Mouse (Mus musculus): ENCODE data around the gene Gm12184.
"Not testable (repeated sequence)": the region's sequence is repeated elsewhere in the genome, so short reads cannot be mapped to it uniquely, and the experiment has no call there.

Gm12184 gene

DNA sequence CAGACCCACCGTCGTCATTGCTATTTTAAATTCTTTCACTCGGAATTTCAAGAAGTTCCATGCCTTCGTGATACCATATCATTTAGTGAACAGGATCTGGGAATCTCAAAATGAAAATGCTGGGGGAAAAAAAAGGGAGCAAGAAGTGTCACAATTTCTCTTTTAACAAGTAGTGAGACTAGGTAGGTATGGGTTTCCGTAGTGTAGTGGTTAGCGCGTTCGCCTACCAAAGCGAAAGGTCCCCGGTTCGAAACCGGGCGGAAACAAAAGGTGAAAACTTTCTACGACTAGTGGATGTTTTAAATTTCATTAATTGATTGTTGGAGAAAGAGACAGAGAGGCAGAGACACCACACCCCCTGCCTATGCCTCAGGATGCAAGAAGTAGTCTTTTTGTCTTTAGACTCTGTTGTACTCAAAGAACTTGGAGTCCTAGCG lies 2.9 kb downstream of the Gm12184 start:
- DNase-seq (ENCODE audit: low spot score in 2 of 2), result no peak

DNA sequence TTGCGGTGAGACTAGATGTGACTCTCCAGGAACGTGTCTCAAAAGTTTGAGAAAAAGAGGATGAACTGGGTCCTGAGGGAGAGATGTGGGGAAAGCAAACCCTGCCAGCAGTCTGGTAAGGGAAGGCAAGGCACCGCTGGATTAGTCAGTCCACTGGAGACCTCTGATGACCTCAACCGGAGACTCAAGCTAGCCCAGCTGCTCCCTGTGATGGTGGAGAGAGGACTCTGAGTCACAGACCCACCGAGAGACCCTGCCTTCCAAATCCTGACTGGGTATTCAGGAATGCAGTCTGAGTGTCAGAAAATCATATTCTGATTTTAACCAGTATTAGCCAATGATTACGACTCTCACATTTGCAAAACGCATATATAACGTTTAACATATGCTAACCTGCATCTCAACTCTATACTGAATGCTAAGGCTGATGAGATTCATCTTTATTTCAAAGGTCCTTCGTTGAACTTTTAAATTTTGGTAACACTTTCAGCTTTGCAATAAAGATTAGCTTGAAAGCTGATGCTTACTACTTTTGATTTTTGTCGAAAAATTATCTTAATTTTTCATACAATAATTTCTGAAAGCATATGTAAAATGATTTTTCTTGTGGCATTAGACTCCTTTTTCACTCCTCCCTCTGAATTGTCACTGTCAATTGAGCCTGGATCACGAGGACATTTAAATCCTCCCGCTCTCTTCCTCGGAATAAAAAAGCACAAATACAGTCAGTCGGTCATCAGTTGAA lies 3.5 kb downstream of the Gm12184 start:
- DNase-seq (ENCODE audit: low spot score in 2 of 2), result no peak

GRCm38 (mm10) chr11:48821299-48821698 lies 5.2 kb downstream of the Gm12184 start:
- not testable (repeated sequence) for DNase-seq (ENCODE audit: low spot score in 2 of 2)

DNA sequence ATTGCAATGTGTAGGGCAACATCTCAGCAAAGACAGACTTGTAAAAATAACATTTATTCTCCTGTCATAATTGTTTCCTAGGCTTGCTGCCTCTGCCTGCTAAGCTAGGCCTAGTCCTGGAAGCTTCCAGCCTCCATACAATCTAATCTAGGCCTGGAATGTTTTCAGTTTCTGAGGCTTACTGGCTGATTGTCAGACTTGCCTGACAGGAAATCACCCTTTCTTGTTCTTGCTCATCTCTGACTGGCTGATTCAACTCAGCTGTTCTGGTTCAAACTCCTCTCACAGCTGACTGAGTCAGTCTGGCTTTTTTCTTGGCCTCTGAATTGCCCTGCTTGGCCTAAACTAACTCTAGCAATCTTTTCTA lies 6.2 kb downstream of the Gm12184 start:
- no peak for DNase-seq (ENCODE audit: low spot score in 2 of 2)

GRCm38 (mm10) chr11:48819614-48820307 lies 6.7 kb downstream of the Gm12184 start:
- no peak for DNase-seq (ENCODE audit: low spot score in 2 of 2)

DNA sequence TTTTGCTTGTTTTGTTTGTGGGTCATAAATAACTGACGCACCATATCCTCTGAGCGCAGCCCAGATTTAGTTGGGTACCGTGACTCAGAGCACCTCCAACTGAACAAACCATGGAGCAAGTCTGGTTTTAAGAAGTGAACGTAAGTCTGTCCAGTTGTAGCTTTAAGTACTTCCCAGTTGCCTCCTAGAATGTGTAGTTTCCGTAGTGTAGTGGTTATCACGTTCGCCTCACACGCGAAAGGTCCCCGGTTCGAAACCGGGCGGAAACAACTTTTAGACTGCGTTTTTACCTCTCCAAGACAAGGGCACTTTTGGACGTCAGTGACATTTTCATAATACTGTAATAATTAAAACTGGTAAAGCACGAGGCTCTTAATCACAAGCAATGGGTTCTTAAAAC lies 8.1 kb downstream of the Gm12184 start:
- DNase-seq (ENCODE audit: low spot score in 2 of 2), result peak; percentile 47 to 76

DNA sequence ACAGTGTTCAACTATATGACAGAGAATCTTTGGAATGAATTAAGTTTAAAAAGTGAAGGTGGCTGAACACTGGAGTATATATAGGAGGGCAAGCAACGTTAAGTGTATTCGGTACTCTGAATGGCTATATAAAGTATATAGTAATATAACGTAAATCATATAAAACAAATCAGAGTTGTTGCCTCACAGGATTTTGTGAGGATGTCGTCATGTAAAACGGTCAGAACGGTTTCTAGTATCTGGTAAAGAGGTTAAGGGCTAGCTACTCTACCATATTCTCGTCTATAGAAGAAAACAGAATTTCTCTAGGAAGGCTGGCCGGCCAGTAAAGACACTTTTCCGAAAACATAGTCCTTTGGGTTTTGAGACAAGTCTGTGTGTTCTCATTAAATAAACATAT lies 8.7 kb downstream of the Gm12184 start:
- DNase-seq (ENCODE audit: low spot score in 2 of 2), result no peak

DNA sequence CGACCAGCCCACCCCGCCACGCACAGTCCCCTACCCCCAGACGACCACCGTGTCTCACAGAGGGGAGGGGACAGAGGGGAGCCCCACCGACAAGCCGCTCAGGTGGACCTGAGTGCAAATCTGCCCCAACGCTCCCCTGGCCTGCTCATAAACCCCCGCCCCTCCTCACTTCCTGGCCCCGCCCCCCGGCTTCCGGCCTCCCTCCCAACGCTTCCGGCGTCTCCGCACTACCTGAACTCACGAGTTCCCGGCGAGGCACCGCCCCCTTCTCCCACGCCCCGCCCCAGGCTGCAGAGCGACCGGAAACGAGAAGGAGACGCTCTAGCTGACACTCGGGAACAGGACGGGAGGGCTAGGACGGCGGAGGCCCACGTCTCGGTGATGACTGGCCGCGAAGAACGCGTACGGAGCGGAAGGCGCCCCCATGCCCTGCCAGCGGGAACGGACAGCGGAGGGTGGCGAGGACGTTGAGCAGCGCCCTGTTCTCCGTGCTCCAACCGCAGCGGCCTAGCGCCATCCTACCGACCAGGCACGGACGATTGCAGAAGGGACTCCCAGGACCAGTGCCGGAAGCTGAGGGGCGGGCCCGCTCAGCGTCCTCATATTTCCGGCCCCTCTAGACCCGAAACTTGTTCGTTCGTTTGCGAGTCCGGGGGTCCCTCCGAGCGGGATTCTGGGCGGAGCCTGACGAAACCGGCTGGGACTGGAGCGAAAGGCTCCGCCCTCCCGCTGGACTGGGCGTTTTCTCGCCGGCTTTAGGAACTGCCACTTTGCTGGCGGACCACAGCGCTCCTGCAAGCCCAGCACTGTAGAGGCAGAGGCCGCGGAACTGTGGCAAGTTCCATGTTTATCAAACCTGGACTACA lies 9.4 kb downstream of the Gm12184 start, which contains the start of gene Trim41:
Gene Trim41 (minus strand): TSS at position 554 of the 866 bp plus-strand sequence.
- DNase-seq (ENCODE audit: low spot score in 2 of 2), result peak; percentile 99

DNA sequence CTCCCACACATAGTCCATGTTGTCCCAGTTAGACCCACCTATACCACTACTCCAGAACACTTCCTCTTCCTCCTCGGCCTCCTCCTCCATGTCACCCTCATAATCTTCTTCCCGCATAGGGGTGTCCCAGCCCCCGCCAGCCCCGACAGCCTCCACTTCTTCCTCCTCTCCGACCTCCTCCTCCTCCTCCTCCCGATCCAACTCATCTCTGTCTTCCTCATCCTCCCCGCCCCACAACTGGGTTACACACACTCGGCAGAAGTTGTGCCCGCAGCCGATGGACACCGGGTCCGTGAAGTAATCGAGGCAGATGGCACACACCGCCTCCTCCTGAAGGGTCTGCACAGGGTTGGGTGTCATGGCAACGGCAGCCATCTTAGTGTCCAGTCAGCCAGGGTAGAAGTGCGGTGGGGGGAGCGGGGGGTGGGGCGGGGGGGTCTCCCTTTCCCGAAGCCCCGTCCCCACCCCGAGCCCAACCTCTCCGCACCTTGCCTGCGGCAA lies 10.1 kb downstream of the Gm12184 start:
- DNase-seq (ENCODE audit: low spot score in 2 of 2), result peak in 1 of 2 experiments; percentile 28

DNA sequence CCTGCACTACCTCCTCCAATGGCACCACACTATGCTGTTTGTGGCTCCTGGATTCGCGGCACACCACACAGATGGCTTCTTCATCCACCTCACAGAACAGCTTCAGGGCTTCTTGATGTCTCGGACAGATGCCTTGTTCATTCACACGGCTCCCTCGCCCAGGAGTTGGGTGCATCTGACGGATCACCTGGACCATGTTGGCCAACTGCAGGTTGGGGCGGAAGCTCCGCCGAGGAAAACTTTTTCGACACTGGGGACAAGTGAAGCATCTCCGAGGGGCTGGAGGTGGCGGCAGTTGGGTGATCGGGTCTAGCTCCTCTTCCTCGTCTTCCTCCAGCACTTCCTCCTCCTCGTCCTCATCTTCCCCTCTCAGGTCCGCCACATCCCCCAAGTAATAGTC lies 10.6 kb downstream of the Gm12184 start:
- no peak for DNase-seq (ENCODE audit: low spot score in 2 of 2)

GRCm38 (mm10) chr11:48813782-48814181 lies 12.7 kb downstream of the Gm12184 start:
- DNase-seq (ENCODE audit: low spot score in 2 of 2), result no peak

- no peak for DNase-seq (ENCODE audit: low spot score in 2 of 2)
Observed at GRCm38 (mm10) chr11:48810142-48810541, 16.3 kb downstream of the Gm12184 start.

- no peak for DNase-seq (ENCODE audit: low spot score in 2 of 2)
Observed at GRCm38 (mm10) chr11:48809434-48809830, 17.0 kb downstream of the Gm12184 start.

- DNase-seq (ENCODE audit: low spot score in 2 of 2), result peak; percentile 62 to 67
Observed at GRCm38 (mm10) chr11:48808737-48809433, 17.6 kb downstream of the Gm12184 start.

DNA sequence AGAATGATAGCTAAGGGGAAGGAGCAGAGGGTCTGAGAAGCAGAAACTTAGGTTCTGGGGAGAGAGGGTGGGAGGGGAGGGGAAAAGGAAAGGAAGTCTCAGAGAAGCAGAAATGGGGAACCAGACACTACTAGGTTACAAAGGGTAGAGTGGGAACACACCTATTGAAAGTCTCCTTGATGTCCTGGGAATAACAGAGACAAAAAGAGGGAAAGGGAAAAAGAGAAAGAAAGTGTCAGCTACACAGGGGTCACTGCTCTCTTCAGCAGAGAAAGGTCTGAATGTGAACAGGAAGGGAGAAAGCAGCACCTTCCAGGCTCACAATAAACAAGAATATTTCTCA lies 18.2 kb downstream of the Gm12184 start:
- DNase-seq (ENCODE audit: low spot score in 2 of 2), result no peak

- DNase-seq (ENCODE audit: low spot score in 2 of 2), result no peak
Observed at GRCm38 (mm10) chr11:48807563-48808303, 18.7 kb downstream of the Gm12184 start.

- DNase-seq (ENCODE audit: low spot score in 2 of 2), result no peak
Observed at GRCm38 (mm10) chr11:48806856-48807562, 19.4 kb downstream of the Gm12184 start.

DNA sequence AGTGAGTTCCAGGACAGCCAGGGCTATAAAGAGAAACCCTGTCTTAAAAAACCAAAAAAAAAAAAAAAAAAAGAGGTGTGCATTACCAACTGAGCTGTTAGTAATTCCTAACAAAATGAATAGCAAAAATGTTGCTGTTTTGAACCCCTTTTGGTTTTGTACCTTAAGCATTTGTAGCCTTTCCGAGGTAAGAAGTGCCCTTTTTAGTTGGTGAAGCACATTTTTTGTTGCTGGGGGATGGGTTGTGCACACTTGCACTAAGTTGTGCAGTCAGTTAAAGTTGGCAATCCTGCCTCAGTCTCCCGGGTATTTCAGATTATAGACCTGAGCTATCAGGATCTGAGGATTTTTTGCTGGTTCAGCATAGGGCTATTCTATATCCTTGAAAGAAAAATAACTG lies 21.5 kb downstream of the Gm12184 start:
- no peak for DNase-seq (ENCODE audit: low spot score in 2 of 2)

GRCm38 (mm10) chr11:48803988-48804387 lies 22.5 kb downstream of the Gm12184 start:
- no peak for DNase-seq (ENCODE audit: low spot score in 2 of 2)
